Mouse (Mus musculus): ENCODE measurements around the gene Cdc42se2.

Gene Cdc42se2

DNA sequence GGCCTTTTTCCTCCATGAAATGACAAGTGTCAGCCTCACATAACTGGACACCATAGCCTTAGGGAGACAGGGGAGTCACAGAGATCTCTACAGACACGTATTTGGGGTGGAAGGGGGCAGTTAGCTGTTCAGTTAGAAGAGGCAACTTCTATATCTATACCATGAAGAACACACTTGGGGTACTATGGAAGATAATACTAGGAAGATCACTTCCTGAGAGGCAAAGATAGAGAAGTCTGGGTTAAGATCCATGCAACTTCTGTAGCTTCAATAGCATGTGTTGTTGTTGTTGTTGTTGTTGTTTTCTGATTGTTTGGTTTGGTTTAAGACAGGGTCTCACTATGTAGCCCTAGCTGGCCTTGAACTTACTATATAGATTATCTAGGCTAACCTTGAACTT, 5.7 kb upstream of the Cdc42se2 start:
- ATAC-seq (ENCODE audit: low TSS enrichment), result no peak

DNA sequence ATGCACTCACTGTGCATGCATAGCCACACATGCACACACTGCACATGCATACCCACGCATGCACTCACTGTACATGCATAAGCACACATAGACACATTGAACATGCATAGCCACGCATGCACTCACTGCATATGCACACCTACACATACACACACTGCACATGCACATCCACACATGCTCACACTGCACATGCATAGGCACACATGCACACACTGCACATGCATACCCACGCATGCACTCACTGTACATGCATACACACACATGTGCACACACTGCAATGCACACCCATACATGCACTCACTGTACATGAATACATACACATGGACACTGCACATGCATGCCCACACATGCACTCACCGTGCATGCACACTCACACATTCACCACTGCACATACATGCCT, 4.0 kb upstream of the Cdc42se2 start:
- no peak for ATAC-seq (ENCODE audit: low TSS enrichment)

DNA sequence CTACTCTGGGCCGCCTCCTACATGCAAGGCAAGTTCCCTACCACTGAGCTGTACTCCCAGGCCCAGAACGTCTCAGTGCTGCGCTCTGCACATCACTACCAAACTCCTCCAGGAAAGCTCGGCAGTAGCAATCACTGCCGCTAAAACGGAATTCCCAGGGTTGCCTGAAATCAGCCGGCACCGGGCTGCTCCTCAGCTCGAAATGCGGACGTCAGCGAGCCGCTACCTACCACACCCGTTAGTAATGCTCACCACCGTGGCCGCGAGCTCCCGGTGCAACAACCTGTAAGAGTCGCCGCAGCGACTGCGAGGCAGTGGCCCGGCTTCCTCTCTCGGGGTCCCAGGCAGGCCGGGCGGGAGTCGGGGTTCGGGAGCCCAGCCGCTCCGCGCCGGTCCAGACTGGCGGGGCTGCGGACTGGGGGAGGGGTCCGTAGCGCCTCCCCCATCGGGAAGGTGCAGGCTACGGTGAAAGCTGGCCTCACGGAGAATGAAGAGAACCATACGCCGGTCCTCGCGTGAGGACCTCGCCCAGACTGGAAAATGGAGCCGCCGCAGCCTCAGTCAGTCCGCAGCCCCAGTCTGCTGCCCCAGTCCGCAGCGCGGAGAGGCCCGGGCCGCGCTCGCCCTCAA, 502 bp downstream of the Cdc42se2 start:
- peak; percentile 59 for ATAC-seq (ENCODE audit: low TSS enrichment)

DNA sequence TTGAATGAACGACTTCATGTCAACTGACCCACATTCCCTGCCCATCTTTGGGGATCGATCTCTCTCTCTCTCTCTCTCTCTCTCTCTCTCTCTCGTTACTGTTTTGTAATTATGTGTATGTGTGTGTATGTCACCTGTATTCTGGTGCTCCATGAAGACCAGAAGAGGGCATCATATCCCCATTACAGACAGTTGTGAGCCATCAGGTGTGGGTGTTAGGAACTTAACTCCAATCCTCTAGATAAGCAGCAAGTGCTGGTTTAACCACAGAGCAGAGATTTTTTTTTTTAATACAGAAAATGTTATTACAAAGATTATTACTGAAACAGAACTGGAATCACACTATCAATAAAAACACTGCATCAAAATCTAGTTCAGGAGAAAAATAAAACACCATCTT, 1.9 kb downstream of the Cdc42se2 start:
- no peak for ATAC-seq (ENCODE audit: low TSS enrichment)

DNA sequence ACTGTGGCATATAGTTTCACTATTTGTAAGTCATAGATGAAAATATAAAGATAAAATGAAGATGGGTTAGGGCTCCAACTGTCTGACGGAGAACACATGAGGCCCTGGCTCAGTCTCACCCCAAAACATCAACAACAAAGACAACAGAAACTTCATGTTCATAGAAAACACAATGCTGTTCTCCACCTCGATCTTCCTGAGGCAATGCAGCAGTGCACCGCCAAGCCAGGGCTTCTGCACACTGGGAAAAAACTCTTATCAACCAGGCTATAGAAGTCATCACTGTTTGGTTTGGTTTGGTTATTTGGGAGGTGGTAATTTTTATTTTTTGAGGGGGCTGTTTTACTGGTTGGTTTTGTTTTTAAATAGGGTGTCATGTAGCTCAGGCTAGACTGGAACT, 3.0 kb downstream of the Cdc42se2 start:
- ATAC-seq (ENCODE audit: low TSS enrichment), result no peak

DNA sequence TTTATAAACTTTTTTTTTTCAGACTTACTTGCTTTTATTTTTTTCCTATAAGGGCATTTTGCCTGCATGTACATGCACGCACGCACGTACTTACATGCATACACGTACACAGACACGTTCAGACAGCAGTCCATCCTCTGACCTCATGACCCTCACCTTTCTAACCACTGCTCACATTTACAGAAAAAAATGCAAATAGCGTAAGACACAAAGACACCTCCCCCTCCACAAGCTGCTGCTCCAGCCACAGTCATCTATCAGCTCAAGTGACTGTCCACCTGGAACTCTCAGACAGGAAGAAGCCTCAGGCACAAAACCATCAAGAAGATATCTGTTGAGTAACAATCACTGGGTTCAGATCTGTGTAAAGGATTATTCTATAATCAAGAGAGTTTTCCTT, 5.2 kb downstream of the Cdc42se2 start:
- no peak for ATAC-seq (ENCODE audit: low TSS enrichment)

DNA sequence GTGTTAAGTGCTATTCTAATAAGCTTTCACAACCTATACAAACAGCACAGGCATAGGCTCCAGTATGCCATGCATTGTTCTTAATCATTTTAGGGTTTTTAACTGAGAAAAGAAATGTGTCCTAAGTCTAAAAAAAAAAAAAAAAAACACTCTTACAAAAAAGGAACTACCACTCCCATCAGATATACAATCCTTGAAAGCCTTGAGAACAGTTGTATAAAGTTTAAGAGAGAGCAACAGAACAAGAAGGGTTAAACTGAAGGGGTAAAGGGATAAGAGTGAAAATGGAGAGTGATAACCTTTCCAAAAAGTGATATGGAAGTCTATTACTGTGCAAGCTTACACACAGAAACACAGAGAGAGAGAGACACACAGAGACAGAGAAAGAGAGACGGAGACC, 7.5 kb downstream of the Cdc42se2 start:
- ATAC-seq (ENCODE audit: low TSS enrichment), result no peak

DNA sequence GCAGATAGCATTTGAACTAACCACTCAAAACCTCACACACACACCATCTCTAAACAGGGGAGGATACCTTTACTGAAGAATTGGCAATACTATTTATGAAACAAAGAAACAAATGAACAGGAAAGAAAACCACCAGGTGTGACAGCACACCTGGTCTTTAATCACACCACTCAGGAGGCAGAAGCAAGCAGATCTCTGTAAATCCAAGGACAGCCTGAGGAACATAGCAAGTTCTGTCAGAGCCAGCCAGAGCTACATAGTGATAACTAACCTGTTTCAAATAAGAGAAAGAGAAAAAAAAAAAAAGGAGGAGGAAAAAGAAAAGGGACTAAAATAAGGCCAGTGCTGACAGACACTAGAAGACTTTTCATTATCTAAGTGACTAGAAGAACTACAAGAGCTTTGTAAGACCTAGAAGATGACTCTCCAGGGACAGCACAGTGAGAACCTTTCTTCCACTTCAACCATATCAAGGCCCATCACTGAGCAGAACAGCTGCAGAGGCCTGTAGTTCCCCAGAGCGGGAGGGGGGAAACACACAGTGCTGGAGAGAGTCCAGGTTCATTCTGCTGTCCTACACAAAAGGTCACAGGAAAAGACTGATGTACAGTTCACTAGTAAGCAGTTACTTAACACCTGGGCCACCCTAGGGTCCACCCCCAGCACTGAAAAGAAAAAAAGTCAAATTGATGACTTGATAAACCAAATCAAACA, 9.2 kb downstream of the Cdc42se2 start:
- no peak for ATAC-seq (ENCODE audit: low TSS enrichment)

DNA sequence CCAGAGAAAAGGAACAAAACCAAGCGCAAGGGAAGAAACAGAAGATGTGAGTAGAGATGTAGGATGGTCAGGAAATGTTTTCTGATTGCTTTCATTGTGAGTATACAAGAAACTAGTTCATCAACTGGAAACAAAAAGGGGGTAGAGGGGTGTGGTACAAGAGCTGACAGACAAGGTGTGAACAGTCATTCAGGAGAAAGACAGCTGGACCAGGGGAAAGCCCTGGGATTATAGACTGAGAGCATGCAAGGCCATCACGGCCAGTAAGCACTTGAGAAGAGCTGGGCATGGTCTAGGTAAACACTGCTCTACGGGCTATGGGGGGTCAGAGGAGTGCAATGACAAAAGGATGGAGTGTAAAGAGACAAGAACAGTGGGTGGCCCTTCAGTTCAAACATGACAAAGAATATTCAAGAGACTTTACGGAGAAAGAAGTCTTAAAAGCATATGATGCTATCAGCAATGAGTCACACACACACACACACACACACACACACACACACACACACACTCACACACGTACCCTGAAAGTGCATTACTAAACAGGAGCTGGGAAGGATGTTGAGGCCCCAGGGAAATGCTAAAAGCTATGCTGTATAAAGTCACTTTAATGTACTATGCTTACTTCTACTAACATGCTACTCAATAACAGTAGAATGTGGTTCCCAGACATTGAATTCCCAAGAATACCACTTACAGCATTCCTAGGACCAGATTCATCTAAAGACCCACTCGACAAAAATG, 9.9 kb downstream of the Cdc42se2 start:
- no peak for ATAC-seq (ENCODE audit: low TSS enrichment)

DNA sequence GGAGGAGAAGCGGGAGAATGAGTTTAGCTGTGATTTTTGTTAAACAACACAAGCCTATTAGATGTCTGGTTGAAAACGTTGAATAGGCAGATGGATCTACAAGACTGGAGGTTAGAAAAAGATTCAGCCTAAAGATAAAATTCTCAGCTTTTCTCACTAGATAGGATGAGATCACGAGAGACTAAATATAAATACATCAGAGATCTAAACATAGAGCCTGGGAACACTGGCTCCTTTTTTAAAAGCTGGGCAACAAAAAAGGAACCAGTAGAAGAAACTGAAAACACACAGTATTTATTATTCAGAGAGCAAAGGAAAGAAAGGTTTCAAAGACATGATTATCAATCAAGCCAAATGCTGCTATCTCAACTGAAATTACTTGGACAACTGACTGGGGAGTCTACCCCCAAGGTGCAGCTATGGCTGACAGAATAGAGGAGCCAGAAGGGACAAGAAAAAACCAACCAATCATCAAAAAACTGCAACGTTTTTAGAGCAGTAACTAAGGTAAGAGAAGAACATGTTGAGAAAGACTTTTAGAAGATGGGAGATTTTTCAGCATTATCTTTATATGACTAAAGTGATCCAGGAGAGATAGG, 10.6 kb downstream of the Cdc42se2 start:
- ATAC-seq (ENCODE audit: low TSS enrichment), result peak; percentile 69

DNA sequence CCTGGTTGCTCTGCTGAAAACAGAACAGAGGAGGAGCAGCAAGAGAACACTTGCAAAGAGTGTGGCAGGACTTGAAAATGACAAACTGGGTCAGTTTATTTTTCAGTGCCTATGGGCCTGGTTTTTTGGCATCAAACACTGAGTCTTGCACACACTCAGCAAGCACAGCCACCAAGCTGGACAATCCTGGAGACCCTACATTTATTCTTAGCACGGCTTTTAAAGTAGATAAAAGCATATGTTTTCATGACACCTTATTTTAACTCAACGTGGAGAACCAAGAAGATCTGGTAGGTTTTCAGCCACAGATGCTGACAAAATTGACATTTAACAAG, 11.1 kb downstream of the Cdc42se2 start:
- peak; percentile 20; the same call in 1 of the 2 replicates for ATAC-seq (ENCODE audit: low TSS enrichment)

DNA sequence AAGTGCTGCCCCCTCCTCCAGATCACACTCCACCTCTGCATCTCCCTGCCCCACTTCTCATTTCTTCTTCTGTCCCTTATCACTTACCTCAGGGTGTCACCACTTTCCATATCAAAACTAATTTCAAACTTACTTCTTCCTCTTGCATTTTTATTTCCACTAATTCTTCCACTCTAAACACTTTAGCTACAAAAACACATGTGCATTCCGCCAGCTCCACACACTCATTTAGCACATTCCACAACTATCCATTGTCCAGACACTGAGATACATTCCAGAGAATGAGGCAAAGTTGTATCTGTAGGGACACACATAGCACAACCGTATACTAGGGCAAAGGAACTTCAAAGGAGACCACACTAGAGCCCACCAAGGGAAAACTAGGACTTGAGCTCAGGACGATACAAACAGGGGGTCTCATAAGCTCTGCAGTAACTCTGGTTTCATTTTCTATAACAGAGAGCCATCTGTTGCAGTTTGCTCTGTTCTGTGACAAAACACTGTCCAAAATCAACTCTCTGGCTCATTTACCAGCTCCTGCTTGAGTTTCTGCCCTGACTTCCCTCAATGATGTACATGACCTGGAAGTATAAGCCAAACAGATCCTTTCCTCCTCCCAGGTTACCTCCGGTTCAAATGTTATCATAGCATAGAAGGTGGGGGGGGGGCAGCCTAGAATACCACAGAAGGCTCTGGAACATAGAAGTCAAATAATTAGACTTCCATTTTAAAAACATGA, 11.7 kb downstream of the Cdc42se2 start:
- ATAC-seq (ENCODE audit: low TSS enrichment), result no peak

DNA sequence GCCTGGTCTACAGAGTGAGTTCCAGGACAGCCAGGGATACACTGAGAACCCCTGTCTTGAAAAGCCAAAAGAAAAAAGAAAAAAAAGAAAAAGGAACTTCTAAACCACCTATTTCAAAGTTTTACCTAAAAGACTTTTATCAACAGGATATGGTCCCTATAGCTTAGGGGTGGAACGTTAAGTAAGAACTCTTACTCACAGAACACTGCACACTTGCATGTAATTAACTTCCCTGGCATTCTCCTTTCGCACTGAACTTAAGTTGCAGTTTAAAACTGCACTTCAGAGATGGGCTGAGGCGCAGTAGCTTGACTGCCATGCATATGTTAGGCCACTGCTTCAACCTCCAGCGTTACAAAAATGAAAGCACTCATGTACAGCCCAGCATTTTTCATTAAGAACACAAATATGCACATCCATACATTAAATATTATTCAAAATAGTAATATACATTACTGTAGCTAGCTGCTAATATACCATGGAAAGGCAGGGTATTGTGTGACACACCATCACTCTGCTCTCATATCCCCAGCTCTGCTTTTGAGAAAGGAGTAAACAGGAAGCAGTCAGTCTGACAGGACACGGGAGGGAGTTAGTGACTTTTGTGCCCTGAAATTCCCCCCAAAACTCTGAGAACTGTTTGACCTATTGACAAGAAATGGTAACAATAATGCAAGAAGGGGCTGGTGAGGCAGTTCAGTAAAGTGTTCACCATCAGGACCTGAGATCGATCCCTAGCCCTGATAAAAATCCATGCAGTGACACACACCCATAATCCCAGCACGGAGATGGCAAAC, 13.0 kb downstream of the Cdc42se2 start:
- ATAC-seq (ENCODE audit: low TSS enrichment), result no peak

DNA sequence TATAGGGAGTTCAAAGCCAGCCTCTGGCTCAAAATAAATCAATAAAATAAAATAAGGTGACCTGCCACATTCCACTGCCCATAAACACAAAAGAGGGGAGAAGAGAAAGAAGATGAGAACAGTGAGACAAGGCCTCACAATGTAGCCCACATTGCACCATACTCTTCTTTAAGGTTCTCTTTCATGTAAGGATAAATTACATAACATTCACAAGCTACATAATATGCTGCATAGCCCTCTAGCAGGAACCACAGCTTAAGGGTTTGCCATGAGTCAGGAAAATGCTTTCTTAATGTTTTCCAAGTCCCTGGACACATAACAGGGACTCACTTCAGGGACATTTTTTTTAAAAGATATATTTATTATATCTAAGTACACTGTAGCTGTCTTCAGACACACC, 15.9 kb downstream of the Cdc42se2 start:
- ATAC-seq (ENCODE audit: low TSS enrichment), result no peak

DNA sequence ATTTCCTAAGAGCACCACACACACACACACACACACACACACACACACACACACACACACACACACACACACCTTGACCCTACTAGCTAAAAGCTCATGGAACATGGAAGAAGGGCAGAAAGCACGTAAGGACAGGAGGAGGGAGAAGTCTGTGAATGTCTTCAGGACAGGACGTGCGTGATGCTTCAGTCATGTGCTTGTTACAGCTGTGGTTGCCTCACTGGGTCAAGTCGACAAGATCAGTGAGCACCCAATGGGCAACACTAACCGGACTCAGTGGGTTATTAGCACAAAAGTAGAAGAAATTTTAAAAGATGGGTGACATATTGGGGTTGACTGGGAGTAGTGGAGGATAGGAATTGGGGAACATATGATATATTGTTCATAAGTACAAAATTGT, 17.6 kb downstream of the Cdc42se2 start:
- no peak for ATAC-seq (ENCODE audit: low TSS enrichment)

DNA sequence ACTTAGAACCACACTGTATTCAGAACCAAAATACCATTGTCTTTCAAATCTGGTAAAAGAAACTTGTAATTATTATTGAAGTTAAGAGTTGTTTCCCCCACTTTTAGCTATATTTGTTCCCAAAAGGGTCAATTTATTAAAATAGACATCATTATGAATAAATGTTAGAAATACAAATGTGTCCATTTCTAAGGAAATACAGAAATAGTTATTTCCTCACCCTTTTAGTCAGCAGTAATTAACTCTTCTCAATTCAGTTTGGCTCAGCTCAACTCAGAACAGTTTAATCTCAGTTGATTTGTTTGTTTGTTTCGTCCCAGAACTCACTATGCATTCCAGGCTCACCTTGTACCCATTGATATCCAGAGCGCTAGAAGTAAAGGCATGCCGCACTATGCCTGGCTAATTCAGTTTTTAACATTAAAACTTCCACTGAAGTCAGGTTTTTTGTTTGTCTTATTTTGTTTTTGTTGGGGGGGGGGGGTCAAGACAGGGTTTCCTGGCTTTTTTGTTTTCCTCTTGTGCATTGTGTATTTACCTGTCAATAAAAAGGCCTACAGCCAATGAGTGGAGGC, 19.3 kb downstream of the Cdc42se2 start:
- ATAC-seq (ENCODE audit: low TSS enrichment), result no peak

DNA sequence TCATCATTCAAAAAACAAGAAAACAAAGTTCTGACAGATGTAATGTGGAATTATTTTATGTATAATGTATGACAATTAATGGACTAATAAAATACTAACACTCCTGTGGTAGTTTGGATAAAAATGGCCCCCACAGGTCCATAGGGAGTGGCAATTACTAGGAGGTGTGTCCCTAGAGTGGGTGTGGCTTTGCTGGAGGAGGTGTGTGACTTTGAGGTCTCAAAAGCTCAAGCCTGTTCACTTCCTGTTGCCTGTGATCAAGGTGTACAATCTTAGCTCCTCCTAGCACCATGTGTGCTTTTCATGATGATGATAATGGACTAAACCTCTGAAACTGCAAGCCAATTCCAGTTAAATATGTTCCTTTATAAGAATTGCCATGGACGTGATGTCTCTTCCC, 22.7 kb downstream of the Cdc42se2 start:
- no peak for ATAC-seq (ENCODE audit: low TSS enrichment)

DNA sequence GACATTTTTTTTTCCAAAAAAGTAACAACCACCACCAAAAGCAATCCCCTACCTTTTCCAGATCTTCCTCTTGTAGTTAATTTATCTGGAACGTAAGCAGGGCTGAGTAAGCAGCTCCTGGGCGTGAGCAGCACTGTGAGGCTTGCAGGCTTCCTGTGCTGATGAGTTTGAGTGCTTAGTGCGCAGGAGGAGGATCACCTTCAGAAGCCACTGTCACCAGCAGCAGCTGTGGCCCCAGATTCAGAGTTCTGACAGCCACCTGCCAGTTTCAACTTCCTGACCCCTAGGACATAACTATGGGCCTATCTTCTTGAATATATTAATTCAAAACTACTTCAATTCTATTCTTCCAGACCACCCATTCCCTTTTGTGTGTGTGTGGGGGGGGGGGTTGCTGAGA, 23.4 kb downstream of the Cdc42se2 start:
- ATAC-seq (ENCODE audit: low TSS enrichment), result peak; percentile 74; the same call in 1 of the 2 replicates

DNA sequence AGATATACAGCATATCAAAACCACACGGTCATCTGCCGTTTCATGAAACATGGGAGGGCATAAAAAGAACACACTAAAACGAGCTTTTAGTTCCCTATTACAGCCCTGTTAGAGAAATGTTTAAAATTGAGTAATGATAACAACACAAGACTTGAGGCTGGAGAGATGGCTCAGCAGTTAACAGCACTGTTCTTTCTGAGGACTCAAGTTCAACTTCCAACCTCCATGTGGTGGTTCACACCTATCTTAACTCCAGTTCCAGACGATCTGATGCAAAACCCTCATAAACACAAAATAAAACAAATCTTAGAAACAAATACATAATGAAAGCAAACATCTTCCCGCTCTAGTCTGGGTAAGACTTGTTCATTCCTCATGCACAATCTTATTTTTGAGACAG, 24.7 kb downstream of the Cdc42se2 start:
- no peak for ATAC-seq (ENCODE audit: low TSS enrichment)

DNA sequence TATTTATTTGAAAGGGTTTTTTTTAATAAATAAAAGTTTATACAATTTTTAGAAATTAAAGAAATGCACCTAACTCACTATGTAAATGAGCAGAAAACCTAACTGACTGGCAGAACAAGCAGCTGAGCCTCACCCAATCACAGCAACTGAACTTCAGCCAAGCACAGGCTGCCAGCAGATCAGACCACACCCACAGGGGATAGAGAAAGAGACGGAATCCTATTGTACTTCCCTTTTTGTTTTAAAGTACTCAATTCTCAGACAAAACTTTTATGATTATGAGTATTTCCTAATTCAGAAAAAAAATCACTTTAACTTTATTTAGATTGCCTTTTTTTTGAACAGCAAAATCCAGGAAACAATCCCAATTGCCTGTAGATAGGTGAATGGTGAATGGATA, 29.5 kb downstream of the Cdc42se2 start:
- no peak for ATAC-seq (ENCODE audit: low TSS enrichment)

DNA sequence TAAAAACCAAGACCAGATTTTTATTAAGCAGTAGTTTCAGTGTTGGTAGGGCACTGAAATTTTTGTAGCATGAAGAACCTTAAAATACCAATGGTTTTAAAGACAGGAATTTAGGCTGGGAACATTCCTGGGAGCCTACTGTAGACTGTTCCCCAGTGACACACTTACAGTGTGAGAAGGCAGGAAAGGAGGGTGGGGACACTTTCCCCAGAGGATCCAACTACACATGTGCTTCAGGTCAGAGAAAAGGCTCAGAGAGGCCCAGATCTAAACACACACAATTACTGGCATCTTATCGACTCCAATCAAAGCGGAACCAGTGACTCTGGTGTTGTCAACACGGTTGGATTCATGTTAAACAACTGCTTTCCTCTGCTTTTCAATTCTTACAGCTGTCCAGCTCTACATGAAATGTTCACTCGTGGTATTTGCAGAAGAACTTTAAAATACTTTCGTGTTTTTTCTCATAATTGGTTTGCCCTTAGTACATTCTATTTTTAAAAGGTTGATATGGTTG, 32.3 kb downstream of the Cdc42se2 start:
- ATAC-seq (ENCODE audit: low TSS enrichment), result no peak

Measured in frontal cortex, adult (tissue).